In the genomic region with DNA sequence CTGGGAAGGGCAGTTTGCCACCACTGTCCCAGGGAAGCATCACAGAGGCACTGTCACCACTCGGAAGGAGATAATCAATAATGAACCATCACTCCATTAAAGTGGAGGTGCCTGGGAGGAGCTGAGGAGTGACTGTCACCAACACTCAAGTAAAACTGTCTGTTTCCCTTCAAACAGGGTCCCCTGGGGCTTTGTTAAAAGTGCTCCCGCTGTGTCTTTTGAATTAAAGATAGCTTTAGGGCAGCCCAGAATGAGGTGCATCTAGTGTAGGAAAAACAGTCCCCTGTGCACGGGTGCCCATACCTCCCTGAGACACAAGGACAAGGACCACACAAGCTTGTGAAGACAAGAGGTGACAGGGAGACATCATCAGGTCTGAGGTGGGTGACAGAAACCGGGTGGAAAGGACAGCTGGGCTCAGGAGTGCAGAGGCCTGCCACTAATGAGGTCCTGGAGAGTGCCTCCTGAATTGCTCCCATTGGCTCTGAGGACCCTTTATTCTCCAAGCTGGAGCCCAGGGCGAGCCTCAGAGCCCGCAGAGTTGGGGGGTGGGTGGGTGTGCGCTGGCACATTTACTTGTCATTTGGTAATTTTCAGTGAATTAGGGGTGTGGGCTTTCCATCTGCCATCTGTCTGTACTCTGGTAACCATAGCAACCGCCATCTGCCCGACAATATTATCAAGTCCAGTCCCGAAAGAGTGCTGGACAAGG, we compare ENCODE assay signal across 13 mouse cellular contexts. TPM values are rescaled to one million over a fixed set of nuclear protein-coding genes. Genes with fewer than 3 reads are reported as not detected.
DNase-seq lines count a peak whose midpoint lies in the region; ATAC-seq and TF ChIP-seq lines count a peak whose summit lies in the region.
"Had no signal": no experiment of that assay in that cellular context is flagged by ENCODE, and none has a peak within 500 bp of the region (broad histone marks: within the 10 kb centered on the region; RNA-seq: fewer than 3 reads in every experiment).

No protein-coding gene starts in this region.

- no peak for TF ChIP-seq POLR2A in brain, embryonic 14.5 days (IDR thresholded peaks at IDR 0.05; ENCODE audit: borderline replicate concordance, extremely low read depth, insufficient read depth, insufficient read length, poor library complexity, severe bottlenecking)

- H3K4me1 ChIP-seq in hindbrain, embryonic 11.5 days (replicated peaks; ENCODE audit: control insufficient read depth, insufficient read depth, low read length): peaks cover 13% of the 10 kb centered on the region
- H3K4me1 ChIP-seq in midbrain, embryonic 14.5 days (ENCODE audit: control insufficient read depth, insufficient read depth, low read length): peaks cover 52% of the 10 kb centered on the region

- whole genome bisulfite sequencing in hindbrain, embryonic 11.5 days: 4% methylated on average over 10 of the region's 10 CpGs
- 2% methylated on average over 10 of the region's 10 CpGs for WGBS in midbrain, embryonic 14.5 days

- H3K27ac ChIP-seq in hindbrain, embryonic 11.5 days (ENCODE audit: low read depth, low read length): peak overlapping the region; percentile 93
- peak overlapping the region; percentile 92 for H3K27ac ChIP-seq in midbrain, embryonic 14.5 days (replicated peaks; ENCODE audit: low read depth, low read length)
- H3K27ac ChIP-seq: embryonic facial prominence, embryonic 15.5 days; liver, embryonic 12.5 days; macrophage had no signal

- peak overlapping the region; percentile 59; the same call in 1 of the 2 replicates for H3K4me3 ChIP-seq in hindbrain, embryonic 11.5 days (ENCODE audit: low read depth, low read length)
- H3K4me3 ChIP-seq in midbrain, embryonic 14.5 days (replicated peaks; ENCODE audit: low read depth, low read length): peak overlapping the region; percentile 65
- H3K4me3 ChIP-seq: embryonic facial prominence, embryonic 15.5 days; liver, embryonic 12.5 days had no signal

- H3K9me3 ChIP-seq in hindbrain, embryonic 11.5 days (ENCODE audit: control insufficient read depth, low read length): no peaks in the 10 kb centered on the region
- no peaks in the 10 kb centered on the region for H3K9me3 ChIP-seq in midbrain, embryonic 14.5 days (ENCODE audit: control insufficient read depth, low read length)
- H3K9me3 ChIP-seq: embryonic facial prominence, embryonic 15.5 days; liver, embryonic 12.5 days had no signal

- no peaks in the 10 kb centered on the region for H3K36me3 ChIP-seq in hindbrain, embryonic 11.5 days (ENCODE audit: control insufficient read depth, insufficient read depth, low read length)
- peaks cover 6% of the 10 kb centered on the region; the same call in 1 of the 2 replicates for H3K36me3 ChIP-seq in midbrain, embryonic 14.5 days (ENCODE audit: control insufficient read depth, insufficient read depth, low read length)
- H3K36me3 ChIP-seq: embryonic facial prominence, embryonic 15.5 days; liver, embryonic 12.5 days had no signal

- H3K4me2 ChIP-seq in hindbrain, embryonic 11.5 days (replicated peaks; ENCODE audit: low read depth, low read length): peak overlapping the region; percentile 34
- peak overlapping the region; percentile 71 for H3K4me2 ChIP-seq in midbrain, embryonic 14.5 days (ENCODE audit: low read length)
- H3K4me2 ChIP-seq: embryonic facial prominence, embryonic 15.5 days; liver, embryonic 12.5 days had no signal

- ATAC-seq in hindbrain, embryonic 11.5 days (ENCODE audit: low FRiP score): peak; percentile 64
- peak; percentile 59 for ATAC-seq in midbrain, embryonic 14.5 days (ENCODE audit: low FRiP score, low TSS enrichment)
- ATAC-seq: liver, embryonic 12.5 days had no signal

- no peak for TF ChIP-seq CTCF in brain, embryonic 14.5 days (IDR thresholded peaks at IDR 0.05; ENCODE audit: borderline replicate concordance, extremely low read depth, insufficient read depth, insufficient read length)

- peak; percentile 96 for DNase-seq in brain, embryonic 14.5 days (ENCODE audit: low read depth)
- DNase-seq in embryo, embryonic 9.5 days (ENCODE audit: extremely low spot score): peak; percentile 41
- peak; percentile 71 for DNase-seq in hindbrain, embryonic 11.5 days (ENCODE audit: low spot score)
- DNase-seq in midbrain, embryonic 14.5 days: peak; percentile 87
- no peak for DNase-seq in gastrocnemius, postnatal 25 days
- no peak for DNase-seq in lung, adult 18-20 months
- DNase-seq in c-Kit-positive CD71-positive TER-119-positive erythroid progenitor cells, embryonic 14.5 days (ENCODE audit: low spot score): no peak
- DNase-seq in left cerebral cortex, adult 9 months (ENCODE audit: low spot score in 2 of 2): no peak
- DNase-seq: heart, adult 18-20 months; kidney, adult 11 months had no signal

- H3K9ac ChIP-seq in hindbrain, embryonic 11.5 days (ENCODE audit: low read depth, low read length): peak overlapping the region; percentile 53; the same call in 1 of the 2 replicates
- H3K9ac ChIP-seq in midbrain, embryonic 14.5 days (replicated peaks; ENCODE audit: low read length): peak overlapping the region; percentile 84
- H3K9ac ChIP-seq: embryonic facial prominence, embryonic 15.5 days; liver, embryonic 12.5 days had no signal

- peaks cover 28% of the 10 kb centered on the region for H3K27me3 ChIP-seq in hindbrain, embryonic 11.5 days (ENCODE audit: control insufficient read depth, insufficient read depth, low read length)
- peaks cover 17% of the 10 kb centered on the region; the same call in 1 of the 2 replicates for H3K27me3 ChIP-seq in midbrain, embryonic 14.5 days (ENCODE audit: control insufficient read depth, insufficient read depth, low read length)

RNA-seq across cellular contexts. Expression of gene Igfbpl1, which starts 2.5 kb away (rescaled TPM):
- 266 and 421 TPM in 2 replicates for polyA plus RNA-seq in brain, embryonic 14.5 days (2012; rRNA removed)
- 71.4 and 83.2 TPM in 2 replicates for polyA plus RNA-seq in hindbrain, embryonic 11.5 days (2014; fragmentation: Nextera tagmentation; extraction: Ambion mirVana)
- 112 and 143 TPM in 2 replicates for polyA plus RNA-seq in midbrain, embryonic 14.5 days (2014; fragmentation: Nextera tagmentation; extraction: Ambion mirVana)
- total RNA-seq in gastrocnemius, postnatal 25 days (2021): not detected
- polyA plus RNA-seq: liver, embryonic 12.5 days; macrophage had no signal

RNA-seq across cellular contexts. Expression of gene Stra6l, which starts 24.3 kb away (rescaled TPM):
- polyA plus RNA-seq in brain, embryonic 14.5 days (2012; rRNA removed): 2.6 and 4.1 TPM in 2 replicates
- 0.75 and 1.0 TPM in 2 replicates for polyA plus RNA-seq in hindbrain, embryonic 11.5 days (2014; fragmentation: Nextera tagmentation; extraction: Ambion mirVana)
- polyA plus RNA-seq in midbrain, embryonic 14.5 days (2014; fragmentation: Nextera tagmentation; extraction: Ambion mirVana): 1.1 and 1.7 TPM in 2 replicates
- total RNA-seq in gastrocnemius, postnatal 25 days (2021): not detected
- total RNA-seq: heart, adult 18-20 months had no signal

RNA-seq across cellular contexts. Expression of gene Aldh1b1, which starts 25.4 kb away (rescaled TPM):
- 9.8 and 11.4 TPM in 2 replicates for polyA plus RNA-seq in brain, embryonic 14.5 days (2012; rRNA removed)
- polyA plus RNA-seq in hindbrain, embryonic 11.5 days (2014; fragmentation: Nextera tagmentation; extraction: Ambion mirVana): 4.5 and 6.0 TPM in 2 replicates
- polyA plus RNA-seq in midbrain, embryonic 14.5 days (2014; fragmentation: Nextera tagmentation; extraction: Ambion mirVana): 14.7 and 15.2 TPM in 2 replicates
- total RNA-seq in gastrocnemius, postnatal 25 days (2021): under 1 TPM; 0.51 to 0.77 TPM

Comparison
In these comparisons a context has a peak if more than half of its experiments do, and no peak if none do; other contexts are left out.
1. DNase-seq: peak in brain, embryonic 14.5 days (single experiment), embryo, embryonic 9.5 days (single experiment), hindbrain, embryonic 11.5 days (single experiment) and midbrain, embryonic 14.5 days (single experiment); none in gastrocnemius, postnatal 25 days (single experiment), lung, adult 18-20 months (0 of 2), c-Kit-positive CD71-positive TER-119-positive erythroid progenitor cells, embryonic 14.5 days (single experiment) and left cerebral cortex, adult 9 months (0 of 2).